Mouse (Mus musculus): ENCODE data around the gene Ube2c. TPM values are rescaled to one million over a fixed set of nuclear protein-coding genes. Genes with fewer than 3 reads are reported as not detected.
A peak's percentile ranks its signal among the peaks of the same experiment; 100 is the strongest.

Gene Ube2c
- polyA plus RNA-seq, 1 experiment from 2014 or later = 69.0 TPM

DNA sequence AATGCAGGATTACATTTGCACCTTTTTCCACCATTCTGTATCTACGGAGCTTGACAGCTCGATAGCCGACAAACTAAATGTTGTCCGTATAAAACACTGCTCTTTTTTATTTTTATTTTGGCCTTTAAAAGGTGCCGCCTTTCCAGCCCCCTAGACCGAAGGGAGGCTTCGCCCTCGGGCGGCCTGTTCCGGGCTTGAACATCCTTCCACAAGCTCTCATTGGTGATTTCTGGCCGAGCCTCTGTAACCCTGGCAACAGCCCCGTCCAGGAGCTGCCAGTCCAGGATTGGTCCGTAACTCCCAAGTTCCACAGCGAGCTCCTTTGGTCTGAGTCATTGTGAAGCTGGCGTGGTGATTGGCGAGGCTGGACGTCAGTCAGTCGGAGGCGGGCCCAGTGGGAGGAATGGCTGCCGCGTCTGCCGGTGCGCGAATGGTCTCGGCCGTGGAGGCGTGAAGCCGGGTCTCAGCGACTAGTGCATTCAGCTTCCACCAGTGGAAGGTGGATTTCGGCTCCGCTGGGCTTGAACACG is 53.0 kb downstream of the Ube2c start, which contains the start of gene Zswim1:
Gene Zswim1, plus strand, starts transcription at position 51 of the 530 bp plus-strand sequence.
- under 1% methylated on average over 32 of the region's 32 CpGs for WGBS

DNA sequence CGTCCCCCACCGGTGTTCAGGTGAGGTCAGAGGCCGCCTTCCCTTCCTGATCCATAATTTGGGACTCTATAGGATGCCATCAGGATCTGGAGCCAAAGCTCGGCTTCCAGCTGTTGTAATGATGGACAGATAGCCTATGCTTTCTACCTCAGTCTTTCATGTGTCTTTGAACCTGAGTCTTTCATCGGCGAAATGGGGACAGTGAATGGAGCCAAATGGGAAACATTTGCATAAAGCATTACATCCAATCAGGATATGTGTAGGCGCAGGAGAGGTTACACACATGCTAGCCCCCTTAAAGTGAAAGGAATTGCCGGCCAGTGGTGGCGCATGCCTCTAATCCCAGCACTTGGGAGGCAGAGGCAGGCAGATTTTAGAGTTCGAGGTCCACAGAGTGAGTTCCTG is 53.5 kb downstream of the Ube2c start:
- peaks cover 9% of the 10 kb centered on the region for H3K4me1 ChIP-seq (ENCODE audit: control insufficient read depth, insufficient read depth, low read depth, low read length)
- H3K9ac ChIP-seq (ENCODE audit: low read depth, low read length) = peak overlapping the region; percentile 86
- 3% methylated on average over 10 of the region's 10 CpGs for WGBS
- peak overlapping the region; percentile 83 for H3K4me3 ChIP-seq (ENCODE audit: low read length)
- ATAC-seq = peak; percentile 46
- H3K27me3 ChIP-seq (replicated peaks; ENCODE audit: control insufficient read depth, insufficient read depth, low read length) = no peaks in the 10 kb centered on the region
- H3K27ac ChIP-seq (ENCODE audit: low read depth, low read length) = peak overlapping the region; percentile 95
- H3K36me3 ChIP-seq (ENCODE audit: control insufficient read depth, insufficient read depth, low read length) = peaks cover 23% of the 10 kb centered on the region
- no peaks in the 10 kb centered on the region for H3K9me3 ChIP-seq (ENCODE audit: control insufficient read depth, low read length)
- H3K4me2 ChIP-seq (ENCODE audit: low read length) = peak overlapping the region; percentile 67

More for the DNA sequence above, 53.0 kb downstream of the Ube2c start, which contains the start of gene Zswim1:
- peak within 1 kb of the TSS; percentile 83 for H3K4me3 ChIP-seq (ENCODE audit: low read length)
- no peaks in the 10 kb centered on the region for H3K27me3 ChIP-seq (replicated peaks; ENCODE audit: control insufficient read depth, insufficient read depth, low read length)
- peak; percentile 100 for ATAC-seq
- peaks cover 9% of the 10 kb centered on the region for H3K4me1 ChIP-seq (ENCODE audit: control insufficient read depth, insufficient read depth, low read depth, low read length)
- no peaks in the 10 kb centered on the region for H3K9me3 ChIP-seq (ENCODE audit: control insufficient read depth, low read length)
- H3K27ac ChIP-seq (ENCODE audit: low read depth, low read length) = peak within 1 kb of the TSS; percentile 95
- H3K4me2 ChIP-seq (ENCODE audit: low read length) = peak within 1 kb of the TSS; percentile 67
- H3K9ac ChIP-seq (ENCODE audit: low read depth, low read length) = peak within 1 kb of the TSS; percentile 86
- peaks cover 20% of the 10 kb centered on the region for H3K36me3 ChIP-seq (ENCODE audit: control insufficient read depth, insufficient read depth, low read length)

DNA sequence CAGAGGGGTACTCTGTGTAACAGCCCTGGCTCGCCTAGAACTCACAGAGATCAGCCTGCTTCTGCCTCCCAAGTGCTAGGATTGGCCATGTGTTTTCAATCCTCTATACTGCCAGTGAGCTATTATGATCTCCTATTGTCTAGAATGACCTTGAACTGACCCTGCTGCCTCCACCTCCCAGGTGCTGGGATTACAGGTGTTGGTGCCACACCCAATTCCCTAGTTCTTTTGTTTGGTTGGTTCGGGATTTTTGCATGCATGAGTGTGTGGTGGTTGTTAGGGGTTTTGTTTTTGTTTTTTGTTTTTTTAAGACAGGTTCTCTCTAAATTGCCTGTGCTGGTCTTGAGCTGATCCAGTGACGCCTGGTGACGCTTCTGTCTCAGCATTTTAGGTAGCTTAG is 54.3 kb downstream of the Ube2c start:
- Histone ChIP-seq H3K9ac (ENCODE audit: low read depth, low read length) (no peak overlapping the region), H3K4me2 (ENCODE audit: low read length) (peak overlapping the region; percentile 67), H3K4me3 (ENCODE audit: low read length) (no peak overlapping the region), H3K4me1 (ENCODE audit: control insufficient read depth, insufficient read depth, low read depth, low read length) (peaks cover 9% of the 10 kb centered on the region), H3K27ac (ENCODE audit: low read depth, low read length) (no peak overlapping the region), H3K36me3 (ENCODE audit: control insufficient read depth, insufficient read depth, low read length) (peaks cover 23% of the 10 kb centered on the region), H3K27me3 (replicated peaks; ENCODE audit: control insufficient read depth, insufficient read depth, low read length) (no peaks in the 10 kb centered on the region), H3K9me3 (ENCODE audit: control insufficient read depth, low read length) (no peaks in the 10 kb centered on the region)
- ATAC-seq = no peak
- 93% methylated on average over 4 of the region's 4 CpGs for WGBS

DNA sequence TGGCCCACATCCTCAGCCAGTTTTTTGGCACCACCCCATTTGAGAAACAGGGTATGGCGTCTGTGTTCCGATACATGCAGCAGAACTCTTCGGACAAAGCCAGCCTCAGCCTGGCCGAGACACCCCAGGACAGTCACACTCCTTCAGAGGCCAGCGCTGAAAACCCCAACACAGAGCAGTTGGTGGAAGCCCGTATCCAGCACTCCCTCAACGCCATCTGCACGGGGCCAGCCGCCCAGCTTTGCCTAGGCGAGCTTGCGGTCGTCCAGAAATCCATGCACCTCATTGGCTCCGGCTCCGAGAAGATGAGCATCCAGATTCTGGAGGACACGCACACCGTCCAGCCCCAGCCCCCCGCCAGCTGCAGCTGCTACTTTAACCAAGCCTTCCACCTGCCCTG is 55.8 kb downstream of the Ube2c start:
- Histone ChIP-seq H3K36me3 (ENCODE audit: control insufficient read depth, insufficient read depth, low read length) (peaks cover 23% of the 10 kb centered on the region), H3K4me3 (ENCODE audit: low read length) (no peak overlapping the region), H3K9me3 (ENCODE audit: control insufficient read depth, low read length) (no peaks in the 10 kb centered on the region), H3K9ac (ENCODE audit: low read depth, low read length) (no peak overlapping the region), H3K27me3 (replicated peaks; ENCODE audit: control insufficient read depth, insufficient read depth, low read length) (no peaks in the 10 kb centered on the region), H3K4me1 (ENCODE audit: control insufficient read depth, insufficient read depth, low read depth, low read length) (peaks cover 9% of the 10 kb centered on the region), H3K4me2 (ENCODE audit: low read length) (no peak overlapping the region), H3K27ac (ENCODE audit: low read depth, low read length) (no peak overlapping the region)
- 94% methylated on average over 17 of the region's 17 CpGs for WGBS
- ATAC-seq = no peak

DNA sequence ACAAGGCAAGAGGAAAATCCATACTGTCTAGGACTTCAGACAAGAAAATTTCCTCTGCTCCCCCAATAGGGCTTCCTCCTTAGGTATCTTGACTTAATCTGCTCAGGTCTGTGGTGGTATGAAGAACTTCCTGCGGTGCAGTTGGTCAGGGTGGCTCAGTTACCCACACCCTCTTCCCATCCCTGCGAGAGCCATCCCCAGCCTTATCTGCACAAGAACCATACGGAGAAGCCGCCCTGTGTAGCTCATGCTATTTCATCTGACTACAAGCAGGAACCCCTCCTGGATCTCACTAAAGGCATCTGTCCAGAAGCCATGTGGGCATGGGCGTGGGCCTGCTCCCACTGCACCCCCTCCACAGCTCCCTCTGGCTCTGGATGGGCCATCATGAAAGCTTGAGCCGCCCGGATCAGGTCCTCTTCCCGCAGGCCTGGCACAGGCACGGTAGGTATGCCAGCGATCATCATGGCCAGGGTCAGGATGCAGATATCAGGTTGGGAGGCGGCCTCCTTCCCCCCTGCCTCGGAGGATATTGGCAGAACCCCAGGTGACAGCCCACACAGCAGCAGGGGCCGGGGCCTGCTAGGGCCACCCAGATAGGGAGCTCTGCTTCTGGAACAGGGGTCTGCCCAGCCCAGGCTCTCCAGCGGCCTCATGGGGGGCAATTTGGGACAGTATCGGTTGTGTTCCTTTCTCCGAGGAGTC is 57.6 kb downstream of the Ube2c start:
- no peak overlapping the region for H3K27ac ChIP-seq (ENCODE audit: low read depth, low read length)
- no peak overlapping the region for H3K4me3 ChIP-seq (ENCODE audit: low read length)
- no peak for ATAC-seq
- H3K36me3 ChIP-seq (ENCODE audit: control insufficient read depth, insufficient read depth, low read length) = peaks cover 20% of the 10 kb centered on the region
- no peaks in the 10 kb centered on the region for H3K27me3 ChIP-seq (replicated peaks; ENCODE audit: control insufficient read depth, insufficient read depth, low read length)
- WGBS = 85% methylated on average over 16 of the region's 16 CpGs
- H3K4me1 ChIP-seq (ENCODE audit: control insufficient read depth, insufficient read depth, low read depth, low read length) = peaks cover 7% of the 10 kb centered on the region
- no peak overlapping the region for H3K9ac ChIP-seq (ENCODE audit: low read depth, low read length)
- H3K4me2 ChIP-seq (ENCODE audit: low read length) = no peak overlapping the region
- no peaks in the 10 kb centered on the region for H3K9me3 ChIP-seq (ENCODE audit: control insufficient read depth, low read length)

Other genes starting within 250 kb of the Ube2c start
- gene Wfdc2, start 207.5 kb upstream of the Ube2c start, polyA plus RNA-seq (2015; fragmentation: Nextera tagmentation; extraction: Ambion mirVana) = 2.9 TPM in 2 replicates
- not detected in 2 replicates for gene Spint3, start 196.4 kb upstream of the Ube2c start, polyA plus RNA-seq (2015; fragmentation: Nextera tagmentation; extraction: Ambion mirVana)
- 0.20 TPM in 2 replicates for gene Wfdc6a, start 184.5 kb upstream of the Ube2c start, polyA plus RNA-seq (2015; fragmentation: Nextera tagmentation; extraction: Ambion mirVana)
- not detected in 2 replicates for gene Eppin, start 176.3 kb upstream of the Ube2c start, polyA plus RNA-seq (2015; fragmentation: Nextera tagmentation; extraction: Ambion mirVana)
- not detected in 2 replicates for gene Wfdc6b, start 156.4 kb upstream of the Ube2c start, polyA plus RNA-seq (2015; fragmentation: Nextera tagmentation; extraction: Ambion mirVana)
- not detected in 2 replicates for gene Wfdc8, start 156.3 kb upstream of the Ube2c start, polyA plus RNA-seq (2015; fragmentation: Nextera tagmentation; extraction: Ambion mirVana)
- not detected in 2 replicates for gene Wfdc16, start 131.1 kb upstream of the Ube2c start, polyA plus RNA-seq (2015; fragmentation: Nextera tagmentation; extraction: Ambion mirVana)
- not detected in 2 replicates for gene Wfdc10, start 113.9 kb upstream of the Ube2c start, polyA plus RNA-seq (2015; fragmentation: Nextera tagmentation; extraction: Ambion mirVana)
- not detected in 2 replicates for gene Wfdc9, start 113.3 kb upstream of the Ube2c start, polyA plus RNA-seq (2015; fragmentation: Nextera tagmentation; extraction: Ambion mirVana)
- not detected in 2 replicates for gene Wfdc11, start 95.8 kb upstream of the Ube2c start, polyA plus RNA-seq (2015; fragmentation: Nextera tagmentation; extraction: Ambion mirVana)
- 0.15 TPM in 1 of 2 replicates, not detected in the other for gene Wfdc13, start 84.8 kb upstream of the Ube2c start, polyA plus RNA-seq (2015; fragmentation: Nextera tagmentation; extraction: Ambion mirVana)
- gene Spint4, start 71.4 kb upstream of the Ube2c start, polyA plus RNA-seq (2015; fragmentation: Nextera tagmentation; extraction: Ambion mirVana) = not detected in 2 replicates
- not detected in 2 replicates for gene Spint5, start 54.6 kb upstream of the Ube2c start, polyA plus RNA-seq (2015; fragmentation: Nextera tagmentation; extraction: Ambion mirVana)
- 1.6 and 1.7 TPM in 2 replicates for gene Wfdc3, start 24.0 kb upstream of the Ube2c start, polyA plus RNA-seq (2015; fragmentation: Nextera tagmentation; extraction: Ambion mirVana)
- 55.9 and 60.0 TPM in 2 replicates for gene Dnttip1, start 23.9 kb upstream of the Ube2c start, polyA plus RNA-seq (2015; fragmentation: Nextera tagmentation; extraction: Ambion mirVana)
- gene Tnnc2, start 10.1 kb downstream of the Ube2c start, polyA plus RNA-seq (2015; fragmentation: Nextera tagmentation; extraction: Ambion mirVana) = 0.68 and 44.8 TPM in 2 replicates
- gene Snx21, start 15.9 kb downstream of the Ube2c start, polyA plus RNA-seq (2015; fragmentation: Nextera tagmentation; extraction: Ambion mirVana) = 45.3 and 47.5 TPM in 2 replicates
- gene Acot8, start 35.0 kb downstream of the Ube2c start, polyA plus RNA-seq (2015; fragmentation: Nextera tagmentation; extraction: Ambion mirVana) = 22.2 TPM in 2 replicates
- 16.4 and 17.1 TPM in 2 replicates for gene Zswim3, start 35.2 kb downstream of the Ube2c start, polyA plus RNA-seq (2015; fragmentation: Nextera tagmentation; extraction: Ambion mirVana)
- 26.1 and 32.7 TPM in 2 replicates for gene Zswim1, start 52.8 kb downstream of the Ube2c start, polyA plus RNA-seq (2015; fragmentation: Nextera tagmentation; extraction: Ambion mirVana)
- not detected in 2 replicates for gene Spata25, start 58.6 kb downstream of the Ube2c start, polyA plus RNA-seq (2015; fragmentation: Nextera tagmentation; extraction: Ambion mirVana)
- 108 and 114 TPM in 2 replicates for gene Ctsa, start 63.0 kb downstream of the Ube2c start, polyA plus RNA-seq (2015; fragmentation: Nextera tagmentation; extraction: Ambion mirVana)
- gene Neurl2, start 63.6 kb downstream of the Ube2c start, polyA plus RNA-seq (2015; fragmentation: Nextera tagmentation; extraction: Ambion mirVana) = 6.7 and 7.8 TPM in 2 replicates
- gene Pltp, start 87.8 kb downstream of the Ube2c start, polyA plus RNA-seq (2015; fragmentation: Nextera tagmentation; extraction: Ambion mirVana) = 127 and 140 TPM in 2 replicates
- gene Pcif1, start 109.4 kb downstream of the Ube2c start, polyA plus RNA-seq (2015; fragmentation: Nextera tagmentation; extraction: Ambion mirVana) = 71.3 and 77.6 TPM in 2 replicates
- gene Zfp335, start 141.9 kb downstream of the Ube2c start, polyA plus RNA-seq (2015; fragmentation: Nextera tagmentation; extraction: Ambion mirVana) = 13.4 and 17.1 TPM in 2 replicates
- 22.5 and 29.3 TPM in 2 replicates for gene Mmp9, start 170.9 kb downstream of the Ube2c start, polyA plus RNA-seq (2015; fragmentation: Nextera tagmentation; extraction: Ambion mirVana)
- gene Slc12a5, start 190.9 kb downstream of the Ube2c start, polyA plus RNA-seq (2015; fragmentation: Nextera tagmentation; extraction: Ambion mirVana) = 52.7 and 54.9 TPM in 2 replicates

Measured in hindbrain, embryonic 16.5 days (tissue).